Mouse (Mus musculus): ENCODE measurements around the gene Wipi1. TPM values are rescaled to one million over a fixed set of nuclear protein-coding genes. Genes with fewer than 3 reads are reported as not detected.

Gene Wipi1
- total RNA-seq, 4 experiments from 2014 or later: 47.2 to 68.4 (median 59.2) TPM

GRCm38 (mm10) chr11:109620356-109620755 lies 8.6 kb upstream of the Wipi1 start:
- DNase-seq (ENCODE audit: low spot score in 2 of 2): no peak

DNA sequence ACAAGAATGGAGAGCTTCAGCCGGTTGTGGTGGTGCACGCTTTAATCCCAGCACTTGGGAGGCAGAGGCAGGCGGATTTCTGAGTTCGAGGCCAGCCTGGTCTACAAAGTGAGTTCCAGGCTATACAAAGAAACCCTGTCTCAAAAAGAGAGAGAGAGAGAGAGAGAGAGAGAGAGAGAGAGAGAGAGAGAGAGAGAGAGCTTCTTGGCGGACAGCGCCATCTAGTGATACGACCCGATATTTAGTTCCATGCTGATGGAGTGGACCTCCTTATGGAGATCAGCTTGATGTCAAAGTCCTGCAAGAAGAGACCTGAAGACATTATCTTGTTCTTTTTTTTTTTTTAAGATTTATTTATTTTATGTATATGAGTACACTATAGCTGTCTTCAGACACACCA lies 7.3 kb upstream of the Wipi1 start:
- peak; percentile 22 to 25 for DNase-seq (ENCODE audit: low spot score in 2 of 2)

GRCm38 (mm10) chr11:109616766-109617165 lies 5.0 kb upstream of the Wipi1 start:
- DNase-seq (ENCODE audit: low spot score in 2 of 2): no peak

- no peak for DNase-seq (ENCODE audit: low spot score in 2 of 2)
Measured at GRCm38 (mm10) chr11:109616352-109616751, 4.6 kb upstream of the Wipi1 start.

DNA sequence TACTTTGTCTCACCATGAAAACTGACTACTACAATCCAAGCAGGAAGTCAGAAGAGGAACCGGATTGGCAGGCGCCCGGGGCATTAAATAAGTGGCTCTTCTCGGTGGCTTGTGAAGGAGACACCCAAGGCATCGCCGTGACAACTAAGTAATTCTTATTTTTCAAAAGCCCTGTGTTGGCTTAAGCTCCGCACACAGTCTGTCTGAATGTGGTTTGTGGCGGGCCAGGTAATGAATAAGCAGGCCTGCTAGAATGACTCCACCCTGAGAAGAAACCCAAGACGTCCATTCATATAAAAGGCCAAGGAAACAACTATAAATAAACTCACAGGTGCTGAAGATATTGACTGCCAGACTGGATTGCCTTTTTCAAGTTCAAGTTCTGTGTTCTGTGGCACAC lies 3.5 kb upstream of the Wipi1 start:
- no peak for DNase-seq (ENCODE audit: low spot score in 2 of 2)

DNA sequence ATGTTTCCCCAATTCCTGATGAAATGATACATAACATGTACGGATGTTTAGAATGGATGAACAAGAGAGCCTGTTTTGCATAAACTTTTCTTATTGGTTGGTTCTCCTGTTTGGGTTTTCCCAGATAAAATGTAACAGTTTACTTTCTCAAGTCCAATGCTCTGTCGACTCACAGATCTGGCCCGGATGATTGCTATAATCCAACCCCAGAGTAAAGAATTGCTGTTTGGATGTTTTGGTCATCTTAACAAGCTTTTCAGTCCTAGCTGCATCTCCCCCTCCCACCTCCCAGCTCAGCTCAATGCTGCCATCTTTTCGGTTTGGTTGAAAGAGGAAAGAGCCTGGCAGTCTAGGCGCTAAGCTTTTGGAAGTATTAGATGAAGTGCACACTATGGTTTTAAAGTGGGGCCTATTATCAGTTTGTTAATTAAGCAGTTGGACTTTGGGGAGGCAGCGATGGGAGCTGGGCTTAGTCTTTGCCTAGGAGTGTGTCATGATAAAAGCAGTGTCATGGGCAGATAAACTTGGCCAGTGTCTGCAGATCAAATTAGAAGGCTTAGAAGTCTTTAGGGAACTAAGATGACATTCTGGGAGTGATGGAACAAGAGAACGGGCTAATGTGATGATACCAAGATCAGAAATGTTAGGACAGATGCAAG lies 1.2 kb upstream of the Wipi1 start:
- DNase-seq (ENCODE audit: low spot score in 2 of 2): no peak

DNA sequence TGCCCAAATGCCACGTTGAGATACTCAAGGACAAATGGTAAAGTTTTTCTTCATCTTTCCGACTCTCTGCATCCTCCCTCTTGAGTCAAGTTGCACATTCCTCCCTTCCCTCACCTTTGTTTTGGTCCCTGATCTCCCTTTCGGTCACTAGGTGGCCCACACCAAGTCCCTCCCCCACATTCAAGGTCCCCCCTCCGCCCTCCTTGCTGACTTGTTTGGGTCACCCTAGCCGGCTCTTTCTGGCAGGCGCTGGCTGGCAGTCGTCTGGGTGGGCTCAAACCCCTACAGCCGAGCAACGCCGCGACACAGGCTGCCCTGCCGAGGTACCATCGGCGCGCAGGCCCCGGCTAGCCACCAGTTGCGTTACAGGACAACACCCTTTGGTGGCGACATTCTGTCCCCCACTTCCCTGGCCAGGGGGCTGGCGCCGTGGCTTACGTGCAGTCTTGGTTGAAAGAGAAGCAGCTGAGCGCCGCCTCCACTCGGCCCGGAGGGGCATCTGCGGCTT lies 918 bp downstream of the Wipi1 start:
- DNase-seq (ENCODE audit: low spot score in 2 of 2): no peak

DNA sequence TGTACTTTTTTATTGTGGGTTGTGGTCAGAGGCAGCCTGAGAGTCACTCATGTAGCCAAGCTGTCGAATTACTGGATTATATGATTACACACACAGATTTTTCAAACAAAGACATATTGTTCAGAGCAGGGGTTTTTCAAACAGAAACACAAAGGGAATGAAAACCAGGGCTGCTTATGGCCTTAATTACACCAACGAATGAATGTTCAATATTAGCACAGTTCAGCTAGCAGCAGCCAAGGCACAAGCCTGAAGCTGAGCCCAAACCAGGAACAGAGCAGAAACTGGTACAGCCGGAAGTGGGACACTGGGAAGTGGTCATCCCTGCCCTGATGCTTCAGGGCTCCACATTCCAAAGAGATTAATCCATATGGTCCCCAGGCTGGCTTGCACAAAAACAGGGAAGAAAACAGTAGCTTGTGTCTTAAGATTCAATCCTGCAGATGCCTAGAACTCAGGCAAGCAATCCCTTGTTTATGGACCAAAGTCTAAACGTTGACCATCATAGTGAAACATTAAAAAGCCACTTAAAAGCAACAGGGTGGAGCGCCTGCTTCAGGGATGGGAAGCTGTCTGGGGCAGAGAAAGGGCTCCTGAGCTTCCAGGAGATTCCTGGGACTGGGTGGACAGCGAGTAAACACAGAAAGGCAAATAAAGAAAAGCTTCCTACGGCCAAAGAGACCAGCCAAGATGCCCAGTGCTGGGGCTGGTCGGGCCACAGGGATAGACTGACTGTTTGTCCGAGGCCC lies 1.5 kb downstream of the Wipi1 start:
- DNase-seq (ENCODE audit: low spot score in 2 of 2): no peak

DNA sequence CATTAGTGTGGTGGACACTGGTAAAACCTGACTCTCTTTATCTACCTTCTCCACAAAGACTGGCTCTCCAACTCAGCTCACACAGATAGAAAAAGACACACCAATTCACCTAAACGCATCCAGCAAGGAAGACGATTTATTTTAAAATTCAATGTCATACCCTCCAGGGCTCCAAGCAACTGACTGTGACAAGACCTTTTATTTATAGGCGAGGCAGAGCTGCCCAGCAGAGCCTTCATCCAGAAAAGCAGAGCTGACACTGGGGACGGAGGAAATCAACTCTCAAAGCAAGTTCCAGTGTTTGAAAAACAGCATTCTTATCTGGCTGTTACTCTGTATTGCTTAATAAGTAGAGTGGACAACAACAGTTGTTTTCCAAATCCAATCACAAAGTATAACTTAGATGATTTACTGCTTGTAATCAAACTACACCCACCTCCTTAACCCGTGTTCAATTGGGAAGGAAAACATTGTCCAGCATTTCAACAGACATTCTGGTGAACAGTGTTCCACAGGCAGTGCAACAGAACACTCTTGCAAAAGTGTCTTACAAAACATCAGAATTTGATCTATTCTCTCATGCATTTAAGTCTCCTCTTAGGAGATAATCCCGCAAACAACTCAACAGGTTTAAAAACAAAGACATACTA lies 2.7 kb downstream of the Wipi1 start:
- no peak for DNase-seq (ENCODE audit: low spot score in 2 of 2)

- no peak for DNase-seq (ENCODE audit: low spot score in 2 of 2)
Measured at GRCm38 (mm10) chr11:109607600-109607999, 4.2 kb downstream of the Wipi1 start.

GRCm38 (mm10) chr11:109598778-109599570 lies 12.8 kb downstream of the Wipi1 start:
- no peak for DNase-seq (ENCODE audit: low spot score in 2 of 2)

GRCm38 (mm10) chr11:109594761-109595160 lies 17.0 kb downstream of the Wipi1 start:
- no peak for DNase-seq (ENCODE audit: low spot score in 2 of 2)

GRCm38 (mm10) chr11:109593200-109593981 lies 18.4 kb downstream of the Wipi1 start:
- DNase-seq (ENCODE audit: low spot score in 2 of 2): no peak

GRCm38 (mm10) chr11:109591511-109591910 lies 20.3 kb downstream of the Wipi1 start:
- DNase-seq (ENCODE audit: low spot score in 2 of 2): no peak

DNA sequence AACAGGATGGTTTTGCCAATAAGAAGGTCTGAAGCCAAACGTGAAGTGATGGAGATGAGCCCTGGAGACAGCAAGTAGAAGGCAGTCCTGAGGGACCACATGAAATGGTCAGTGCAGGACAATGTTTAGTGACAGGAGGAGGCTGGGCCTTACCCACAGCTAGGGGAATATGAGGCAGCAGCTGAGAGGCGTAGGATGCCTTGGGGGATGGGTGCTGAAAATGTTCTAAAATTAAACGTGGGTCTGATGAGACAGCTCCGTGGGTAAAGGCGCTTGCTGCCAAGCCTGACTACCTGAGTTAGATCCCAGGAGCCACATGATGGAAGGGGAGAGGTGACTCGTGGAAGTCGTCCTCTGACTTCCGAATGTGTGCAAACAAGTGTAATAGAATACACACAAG lies 21.8 kb downstream of the Wipi1 start:
- DNase-seq (ENCODE audit: low spot score in 2 of 2): peak; percentile 22 to 45

DNA sequence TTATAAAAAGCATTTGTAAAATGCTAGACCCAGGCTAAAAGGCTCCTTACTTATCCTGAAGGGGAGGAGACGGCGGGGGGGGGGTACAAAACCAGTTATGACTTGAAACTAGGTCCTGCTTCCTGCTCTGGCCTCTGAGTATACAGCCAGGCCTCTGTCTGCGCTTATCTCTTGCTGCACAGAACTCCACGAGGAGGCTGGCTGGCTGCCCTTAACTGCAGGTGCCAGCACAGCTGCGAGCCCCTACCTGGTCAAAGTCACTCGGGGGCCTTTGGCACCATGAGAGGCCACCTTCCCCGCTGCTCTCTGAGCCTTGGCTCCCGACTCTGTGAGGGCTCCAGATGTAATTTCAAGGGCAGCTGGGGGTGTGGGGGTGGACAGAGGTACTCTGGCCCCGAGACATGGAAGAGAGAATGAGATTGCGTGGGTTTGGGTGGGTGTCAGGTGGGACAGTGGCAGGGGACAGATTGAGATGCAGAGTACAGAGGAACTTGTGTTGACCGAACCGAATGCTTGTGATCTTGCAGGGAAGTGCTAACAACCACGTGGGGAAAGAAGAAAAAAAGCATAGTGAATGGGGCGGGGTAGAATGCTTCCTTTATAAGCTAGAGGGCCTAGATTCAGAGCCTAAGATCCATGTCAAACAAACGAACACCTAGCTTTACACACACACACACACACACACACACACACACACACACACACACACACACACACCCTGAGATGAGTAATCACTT lies 24.0 kb downstream of the Wipi1 start:
- no peak for DNase-seq (ENCODE audit: low spot score in 2 of 2)

DNA sequence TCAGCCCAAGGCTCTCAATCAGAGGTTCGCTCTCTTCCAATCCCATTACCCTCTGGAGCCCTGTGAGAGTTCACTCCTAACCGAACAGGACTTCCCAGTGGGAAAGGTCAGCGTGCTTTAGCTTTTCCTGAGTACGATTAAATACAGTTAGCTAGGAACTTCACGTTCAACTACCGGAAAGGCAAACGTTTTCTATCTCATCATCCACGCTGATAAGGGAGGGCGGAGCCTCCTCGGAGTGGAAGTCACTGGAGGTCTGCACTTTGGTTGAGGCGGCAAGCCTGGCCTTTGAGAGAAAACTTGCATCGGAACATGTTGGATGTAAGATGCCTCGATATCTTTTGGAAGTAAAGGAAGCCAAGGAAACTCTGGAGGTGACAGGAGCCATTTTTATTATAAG lies 24.7 kb downstream of the Wipi1 start:
- DNase-seq (ENCODE audit: low spot score in 2 of 2): no peak

- no peak for DNase-seq (ENCODE audit: low spot score in 2 of 2)
Measured at GRCm38 (mm10) chr11:109586424-109586823, 25.3 kb downstream of the Wipi1 start.

DNA sequence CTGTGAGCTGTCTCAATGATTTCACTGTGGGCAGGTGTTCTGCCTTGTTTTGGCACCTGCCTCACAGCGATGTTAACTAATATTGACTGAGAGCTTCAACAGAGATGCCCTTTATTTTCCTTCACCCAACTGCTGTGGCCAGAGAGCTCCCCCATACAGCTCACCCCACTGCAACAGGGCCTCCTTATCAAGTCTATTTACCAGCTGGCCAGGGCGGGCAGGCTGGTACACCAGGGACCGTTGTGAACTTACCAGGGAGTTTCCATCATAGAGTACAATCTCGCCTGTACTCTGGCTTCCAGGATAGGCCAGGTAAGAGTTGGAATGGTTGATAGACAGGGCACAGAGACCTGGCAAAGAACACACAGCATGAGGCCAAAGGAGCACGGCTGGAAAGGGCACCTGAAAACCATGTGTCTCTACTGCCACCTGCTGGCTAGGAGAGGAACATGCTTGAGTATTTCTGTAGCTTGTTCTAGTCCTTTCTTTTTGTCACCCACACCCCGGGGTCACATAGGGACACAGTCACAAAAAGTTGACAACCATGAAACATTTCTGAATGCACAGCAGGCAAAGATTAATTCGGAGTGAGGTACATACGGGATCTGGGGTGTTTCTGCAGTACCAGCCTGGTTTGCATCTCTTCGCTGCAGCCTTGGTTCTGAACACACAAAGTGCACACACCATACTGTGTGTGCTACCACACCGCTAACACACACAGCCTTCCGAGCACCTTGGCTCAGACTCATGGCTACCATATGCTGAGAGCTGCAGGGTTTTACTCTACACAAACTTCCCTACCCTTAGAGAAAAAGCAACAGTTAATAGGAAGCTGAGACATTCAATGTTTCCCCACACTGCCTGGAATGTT lies 26.7 kb downstream of the Wipi1 start:
- peak; percentile 46 to 50 for DNase-seq (ENCODE audit: low spot score in 2 of 2)
